Mouse (Mus musculus): ENCODE data around the gene Vwa3b. TPM values are rescaled to one million over a fixed set of nuclear protein-coding genes. Genes with fewer than 3 reads are reported as not detected.

Gene Vwa3b
- polyA plus RNA-seq (2014; fragmentation: Nextera tagmentation; extraction: Ambion mirVana), result 0.61 and 0.87 TPM in 2 replicates

DNA sequence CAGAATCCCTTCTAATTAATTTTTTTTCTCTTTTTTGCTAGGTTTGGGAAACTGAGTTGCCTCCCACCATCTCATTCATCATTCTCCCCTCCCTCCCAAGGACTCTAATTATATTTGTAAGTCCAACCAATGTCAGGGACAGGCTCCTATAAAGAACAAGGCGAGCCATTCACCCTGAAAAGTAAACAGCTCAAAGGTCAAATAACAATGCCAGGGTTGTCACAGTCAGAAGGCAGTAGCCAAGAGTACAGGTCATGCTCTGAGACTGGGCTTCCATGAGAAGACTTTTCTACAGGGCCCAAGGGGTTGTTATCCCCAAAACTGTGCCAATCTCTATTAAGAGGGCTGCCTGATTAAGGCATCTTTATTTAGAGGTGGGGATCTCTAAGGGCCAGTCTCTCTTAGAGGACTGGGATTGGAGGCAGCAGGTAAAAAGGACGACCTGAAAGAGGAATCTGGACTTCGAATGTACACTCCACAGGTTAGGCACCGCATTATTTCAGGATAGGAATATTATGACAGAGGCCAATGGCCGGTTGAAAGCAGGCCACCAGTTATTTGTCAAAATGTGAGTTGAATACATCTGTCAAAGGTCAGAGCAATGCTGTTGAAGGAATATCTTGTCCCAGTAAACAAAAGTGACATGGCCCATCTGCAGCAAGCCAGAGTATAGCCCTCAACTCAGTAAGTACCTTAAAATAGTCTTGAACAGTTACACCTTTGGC lies at the start of gene Vwa3b:
Gene Vwa3b, plus strand, starts transcription at position 635 of the 725 bp plus-strand sequence.
- no peaks in the 10 kb centered on the region for H3K9me3 ChIP-seq (ENCODE audit: control insufficient read depth, low read length)
- no peak within 1 kb of the TSS for H3K4me3 ChIP-seq (ENCODE audit: low read depth, low read length)
- H3K27ac ChIP-seq (replicated peaks; ENCODE audit: low read depth, low read length), result no peak within 1 kb of the TSS
- H3K27me3 ChIP-seq (ENCODE audit: control insufficient read depth, insufficient read depth, low read length), result no peaks in the 10 kb centered on the region
- H3K4me2 ChIP-seq (ENCODE audit: low read depth, severe bottlenecking), result no peak within 1 kb of the TSS
- H3K4me1 ChIP-seq (ENCODE audit: control insufficient read depth, insufficient read depth, low read length), result no peaks in the 10 kb centered on the region
- no peaks in the 10 kb centered on the region for H3K36me3 ChIP-seq (ENCODE audit: control insufficient read depth, insufficient read depth, low read length)
- DNase-seq (ENCODE audit: low spot score), result no peak
- 77% methylated on average over 5 of the region's 5 CpGs for WGBS
- no peak for ATAC-seq (ENCODE audit: insufficient number of reproducible peaks, low FRiP score, low TSS enrichment, low read depth)
- H3K9ac ChIP-seq (ENCODE audit: low read length), result no peak within 1 kb of the TSS

DNA sequence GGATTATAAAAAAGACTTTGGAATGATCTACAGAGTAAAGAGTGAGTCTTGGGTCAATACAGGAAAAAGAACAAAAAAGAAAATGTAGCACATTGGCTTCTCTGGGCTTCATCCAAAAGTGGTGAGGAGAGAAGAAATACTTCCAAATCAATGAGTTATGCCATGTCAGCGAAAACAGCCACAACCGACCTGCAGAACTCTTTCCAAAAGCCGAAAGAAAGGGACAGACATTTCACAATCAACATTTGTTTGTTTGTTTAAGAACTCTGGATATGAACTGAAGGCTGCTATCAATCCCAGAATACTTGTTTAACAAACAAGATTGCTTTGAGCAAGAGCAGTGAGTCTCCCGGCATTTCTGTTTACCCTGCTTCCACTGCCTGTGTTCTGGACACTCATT lies 49.6 kb upstream of the Vwa3b start:
- no peaks in the 10 kb centered on the region for H3K9me3 ChIP-seq (ENCODE audit: control insufficient read depth, low read length)
- no peak overlapping the region for H3K9ac ChIP-seq (ENCODE audit: low read length)
- no peak overlapping the region for H3K4me3 ChIP-seq (ENCODE audit: low read depth, low read length)
- no peak overlapping the region for H3K27ac ChIP-seq (replicated peaks; ENCODE audit: low read depth, low read length)
- DNase-seq (ENCODE audit: low spot score) (no peak), ATAC-seq (ENCODE audit: insufficient number of reproducible peaks, low FRiP score, low TSS enrichment, low read depth) (no peak)
- no peaks in the 10 kb centered on the region for H3K27me3 ChIP-seq (ENCODE audit: control insufficient read depth, insufficient read depth, low read length)
- WGBS, result 90% methylated on average over 4 of the region's 4 CpGs
- no peak overlapping the region for H3K4me2 ChIP-seq (ENCODE audit: low read depth, severe bottlenecking)
- no peaks in the 10 kb centered on the region for H3K4me1 ChIP-seq (ENCODE audit: control insufficient read depth, insufficient read depth, low read length)
- no peaks in the 10 kb centered on the region for H3K36me3 ChIP-seq (ENCODE audit: control insufficient read depth, insufficient read depth, low read length)

GRCm38 (mm10) chr1:36982191-36982961 lies 44.0 kb upstream of the Vwa3b start:
- H3K4me2 ChIP-seq (ENCODE audit: low read depth, severe bottlenecking), result no peak overlapping the region
- H3K27me3 ChIP-seq (ENCODE audit: control insufficient read depth, insufficient read depth, low read length), result no peaks in the 10 kb centered on the region
- no peak for ATAC-seq (ENCODE audit: insufficient number of reproducible peaks, low FRiP score, low TSS enrichment, low read depth)
- no peaks in the 10 kb centered on the region for H3K36me3 ChIP-seq (ENCODE audit: control insufficient read depth, insufficient read depth, low read length)
- DNase-seq (ENCODE audit: low spot score), result no peak
- H3K9ac ChIP-seq (ENCODE audit: low read length), result no peak overlapping the region
- no peak overlapping the region for H3K27ac ChIP-seq (replicated peaks; ENCODE audit: low read depth, low read length)
- WGBS, result 86% methylated on average over 9 of the region's 9 CpGs
- H3K4me3 ChIP-seq (ENCODE audit: low read depth, low read length), result no peak overlapping the region
- H3K4me1 ChIP-seq (ENCODE audit: control insufficient read depth, insufficient read depth, low read length), result no peaks in the 10 kb centered on the region
- H3K9me3 ChIP-seq (ENCODE audit: control insufficient read depth, low read length), result no peaks in the 10 kb centered on the region

GRCm38 (mm10) chr1:36983754-36984153 lies 42.6 kb upstream of the Vwa3b start:
- H3K9ac ChIP-seq (ENCODE audit: low read length), result no peak overlapping the region
- H3K4me1 ChIP-seq (ENCODE audit: control insufficient read depth, insufficient read depth, low read length), result no peaks in the 10 kb centered on the region
- DNase-seq (ENCODE audit: low spot score) (no peak), ATAC-seq (ENCODE audit: insufficient number of reproducible peaks, low FRiP score, low TSS enrichment, low read depth) (no peak)
- no peaks in the 10 kb centered on the region for H3K9me3 ChIP-seq (ENCODE audit: control insufficient read depth, low read length)
- no peak overlapping the region for H3K4me2 ChIP-seq (ENCODE audit: low read depth, severe bottlenecking)
- H3K27me3 ChIP-seq (ENCODE audit: control insufficient read depth, insufficient read depth, low read length), result no peaks in the 10 kb centered on the region
- H3K27ac ChIP-seq (replicated peaks; ENCODE audit: low read depth, low read length), result no peak overlapping the region
- H3K36me3 ChIP-seq (ENCODE audit: control insufficient read depth, insufficient read depth, low read length), result no peaks in the 10 kb centered on the region
- H3K4me3 ChIP-seq (ENCODE audit: low read depth, low read length), result no peak overlapping the region
- WGBS, result 16% methylated on average over 4 of the region's 4 CpGs

GRCm38 (mm10) chr1:36984406-36984805 lies 42.0 kb upstream of the Vwa3b start:
- DNase-seq (ENCODE audit: low spot score), result no peak
- no peak overlapping the region for H3K4me3 ChIP-seq (ENCODE audit: low read depth, low read length)
- no peak overlapping the region for H3K27ac ChIP-seq (replicated peaks; ENCODE audit: low read depth, low read length)
- no peaks in the 10 kb centered on the region for H3K9me3 ChIP-seq (ENCODE audit: control insufficient read depth, low read length)
- H3K4me2 ChIP-seq (ENCODE audit: low read depth, severe bottlenecking), result no peak overlapping the region
- no peaks in the 10 kb centered on the region for H3K36me3 ChIP-seq (ENCODE audit: control insufficient read depth, insufficient read depth, low read length)
- H3K27me3 ChIP-seq (ENCODE audit: control insufficient read depth, insufficient read depth, low read length), result no peaks in the 10 kb centered on the region
- WGBS, result 20% methylated on average over 6 of the region's 6 CpGs
- no peak for ATAC-seq (ENCODE audit: insufficient number of reproducible peaks, low FRiP score, low TSS enrichment, low read depth)
- no peak overlapping the region for H3K9ac ChIP-seq (ENCODE audit: low read length)
- H3K4me1 ChIP-seq (ENCODE audit: control insufficient read depth, insufficient read depth, low read length), result no peaks in the 10 kb centered on the region

- Histone ChIP-seq H3K9ac (ENCODE audit: low read length) (no peak overlapping the region), H3K4me2 (ENCODE audit: low read depth, severe bottlenecking) (no peak overlapping the region), H3K9me3 (ENCODE audit: control insufficient read depth, low read length) (no peaks in the 10 kb centered on the region), H3K27ac (replicated peaks; ENCODE audit: low read depth, low read length) (no peak overlapping the region), H3K27me3 (ENCODE audit: control insufficient read depth, insufficient read depth, low read length) (no peaks in the 10 kb centered on the region), H3K4me1 (ENCODE audit: control insufficient read depth, insufficient read depth, low read length) (no peaks in the 10 kb centered on the region), H3K4me3 (ENCODE audit: low read depth, low read length) (no peak overlapping the region), H3K36me3 (ENCODE audit: control insufficient read depth, insufficient read depth, low read length) (no peaks in the 10 kb centered on the region)
- DNase-seq (ENCODE audit: low spot score) (no peak), ATAC-seq (ENCODE audit: insufficient number of reproducible peaks, low FRiP score, low TSS enrichment, low read depth) (no peak)
- WGBS, result 61% methylated on average over 6 of the region's 6 CpGs
Measured at GRCm38 (mm10) chr1:36985896-36986295, 40.5 kb upstream of the Vwa3b start.

- Histone ChIP-seq H3K9me3 (ENCODE audit: control insufficient read depth, low read length) (no peaks in the 10 kb centered on the region), H3K27ac (replicated peaks; ENCODE audit: low read depth, low read length) (no peak overlapping the region), H3K4me2 (ENCODE audit: low read depth, severe bottlenecking) (no peak overlapping the region), H3K4me3 (ENCODE audit: low read depth, low read length) (no peak overlapping the region), H3K4me1 (ENCODE audit: control insufficient read depth, insufficient read depth, low read length) (no peaks in the 10 kb centered on the region), H3K9ac (ENCODE audit: low read length) (no peak overlapping the region), H3K36me3 (ENCODE audit: control insufficient read depth, insufficient read depth, low read length) (no peaks in the 10 kb centered on the region), H3K27me3 (ENCODE audit: control insufficient read depth, insufficient read depth, low read length) (no peaks in the 10 kb centered on the region)
- no peak for DNase-seq (ENCODE audit: low spot score)
- 82% methylated on average over 14 of the region's 14 CpGs for WGBS
- ATAC-seq (ENCODE audit: insufficient number of reproducible peaks, low FRiP score, low TSS enrichment, low read depth), result no peak
Measured at GRCm38 (mm10) chr1:36986396-36987160, 39.8 kb upstream of the Vwa3b start.
